Mouse (Mus musculus) kidney, embryonic 14.5 days (tissue): ENCODE measurements around the gene Olfr1158. TPM values are rescaled to one million over a fixed set of nuclear protein-coding genes. Genes with fewer than 3 reads are reported as not detected.
"Not testable (repeated sequence)": the region's sequence is repeated elsewhere in the genome, so short reads cannot be mapped to it uniquely, and the experiment has no call there.

Experiments
- ATAC-seq: fragments of 200-750 bp; cut with Nextera tagmentation; 2 replicates; pipeline ENCODE4 v1.8.0; 2017; ENCODE audit warnings: moderate number of reproducible peaks, mild to moderate bottlenecking, moderate TSS enrichment, moderate library complexity; ENCODE audit not compliant: low FRiP score, low TSS enrichment
- H3K27ac ChIP-seq: fragments of 300-500 bp; sonication (generic); 2 replicates; pipeline ENCODE4 v1.5.1; 2014; ENCODE audit warnings: low read depth, mild to moderate bottlenecking, low read length, moderate library complexity, mixed read lengths
- H3K27me3 ChIP-seq: fragments of 300-500 bp; sonication (generic); 2 replicates; pipeline ENCODE4 v1.6.1; 2014; ENCODE audit warnings: mild to moderate bottlenecking, low read length; ENCODE audit not compliant: control insufficient read depth, insufficient read depth
- H3K36me3 ChIP-seq: fragments of 300-500 bp; sonication (generic); 2 replicates; pipeline ENCODE4 v1.6.1; 2014; ENCODE audit warnings: low read length, mixed read lengths; ENCODE audit not compliant: control insufficient read depth, insufficient read depth
- H3K4me1 ChIP-seq: fragments of 300-500 bp; sonication (generic); 2 replicates; pipeline ENCODE4 v1.6.1; 2014; ENCODE audit warnings: low read length, mixed read lengths; ENCODE audit not compliant: control insufficient read depth, insufficient read depth
- H3K4me2 ChIP-seq: fragments of 300-500 bp; sonication (generic); replicated peaks from 2 replicates; pipeline ENCODE4 v1.6.1; 2014; ENCODE audit warnings: low read depth, mild to moderate bottlenecking, low read length
- H3K4me3 ChIP-seq: fragments of 300-500 bp; sonication (generic); 2 replicates; pipeline ENCODE4 v1.5.1; 2014; ENCODE audit warnings: mild to moderate bottlenecking, low read length
- H3K9ac ChIP-seq: fragments of 300-500 bp; sonication (generic); 2 replicates; pipeline ENCODE4 v1.6.1; 2014; ENCODE audit warnings: low read depth, mild to moderate bottlenecking, low read length, moderate library complexity
- H3K9me3 ChIP-seq: fragments of 300-500 bp; sonication (generic); 2 replicates; pipeline ENCODE4 v1.6.1; 2016; ENCODE audit warnings: low read length; ENCODE audit not compliant: control insufficient read depth
- WGBS: fragments of 180-500 bp; shearing (Covaris S2); extraction: QIAGEN DNeasy Blood & Tissue Kit; methylation state at CpG from one replicate; pipeline ENCODE4 v1.1.7; 2014; 5-methylcytosine and 5-hydroxymethylcytosine counted together
- polyA plus RNA-seq: library from polyadenylated mRNA; unstranded; fragments of >200 nt; fragmentation: Nextera tagmentation; extraction: Ambion mirVana; gene quantifications from 2 replicates; pipeline ENCODE4 v1.2.1, GENCODE M21; 2014

The Olfr1158 gene
- not detected in 2 replicates for polyA plus RNA-seq

- no peak within 1 kb of the TSS for H3K4me3 ChIP-seq
- no peaks in the 10 kb centered on the region for H3K27me3 ChIP-seq
- H3K27ac ChIP-seq, result no peak within 1 kb of the TSS
- no peak within 1 kb of the TSS for H3K4me2 ChIP-seq
- no peaks in the 10 kb centered on the region for H3K36me3 ChIP-seq
- no peaks in the 10 kb centered on the region for H3K4me1 ChIP-seq
- H3K9me3 ChIP-seq, result no peaks in the 10 kb centered on the region
- no peak for ATAC-seq
- no peak within 1 kb of the TSS for H3K9ac ChIP-seq
Measured at GRCm38 (mm10) chr2:87989813-87990212, at the start of gene Olfr1158. Olfr1158 (plus strand) TSS chr2:87990113.

- H3K9me3 ChIP-seq, result no peaks in the 10 kb centered on the region
- no peak within 1 kb of the TSS for H3K27ac ChIP-seq
- 96% methylated on average over 1 of the region's 1 CpGs for WGBS
- no peak within 1 kb of the TSS for H3K4me2 ChIP-seq
- ATAC-seq, result no peak
- no peaks in the 10 kb centered on the region for H3K36me3 ChIP-seq
- no peak within 1 kb of the TSS for H3K9ac ChIP-seq
- H3K27me3 ChIP-seq, result no peaks in the 10 kb centered on the region
- H3K4me3 ChIP-seq, result no peak within 1 kb of the TSS
- H3K4me1 ChIP-seq, result no peaks in the 10 kb centered on the region
Measured at GRCm38 (mm10) chr2:87945037-87945436, 44.9 kb upstream of the Olfr1158 start, which contains the start of gene Olfr1155. Olfr1155 (minus strand) TSS chr2:87945137.

- ATAC-seq, result no peak
- Histone ChIP-seq H3K9ac (no peak within 1 kb of the TSS), H3K27me3 (no peaks in the 10 kb centered on the region), H3K4me2 (no peak within 1 kb of the TSS), H3K4me1 (no peaks in the 10 kb centered on the region), H3K36me3 (no peaks in the 10 kb centered on the region), H3K4me3 (no peak within 1 kb of the TSS), H3K27ac (no peak within 1 kb of the TSS), H3K9me3 (no peaks in the 10 kb centered on the region)
Measured at GRCm38 (mm10) chr2:87953000-87953399, 36.9 kb upstream of the Olfr1158 start, which contains the start of gene Olfr1156. Olfr1156 (minus strand) TSS chr2:87953100.

DNA sequence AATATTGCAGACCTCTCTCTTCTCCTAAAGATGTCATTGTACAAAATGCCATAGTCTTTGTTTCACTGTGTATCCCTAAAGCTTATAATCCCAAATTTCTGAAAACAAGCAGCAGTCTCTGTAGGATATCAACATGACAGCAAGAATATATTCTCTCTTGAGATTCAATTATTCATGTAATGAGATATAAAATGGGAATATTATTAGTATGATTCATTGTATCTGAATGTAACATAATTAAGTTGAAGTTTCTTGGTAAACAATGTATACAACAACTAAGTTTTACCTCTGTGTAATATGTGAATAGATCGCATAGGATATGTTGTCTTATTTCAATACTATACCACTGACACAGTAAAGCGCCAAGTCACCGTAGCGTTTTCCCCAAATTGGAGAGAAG, 21.7 kb upstream of the Olfr1158 start, which contains the start of gene Olfr1157:
Gene Olfr1157 (minus strand): TSS at position 101 of the 400 bp plus-strand sequence.
- no peak within 1 kb of the TSS for H3K4me2 ChIP-seq
- no peaks in the 10 kb centered on the region for H3K9me3 ChIP-seq
- H3K27me3 ChIP-seq, result no peaks in the 10 kb centered on the region
- no peak within 1 kb of the TSS for H3K4me3 ChIP-seq
- H3K9ac ChIP-seq, result no peak within 1 kb of the TSS
- H3K36me3 ChIP-seq, result no peaks in the 10 kb centered on the region
- H3K27ac ChIP-seq, result no peak within 1 kb of the TSS
- 92% methylated on average over 4 of the region's 4 CpGs for WGBS
- no peaks in the 10 kb centered on the region for H3K4me1 ChIP-seq
- ATAC-seq, result no peak

GRCm38 (mm10) chr2:87974563-87974962, 15.3 kb upstream of the Olfr1158 start, which contains the start of gene Olfr74:
Olfr74 (minus strand) TSS chr2:87974663.
- Histone ChIP-seq H3K4me3 (no peak within 1 kb of the TSS), H3K9me3 (no peaks in the 10 kb centered on the region), H3K27me3 (no peaks in the 10 kb centered on the region), H3K36me3 (no peaks in the 10 kb centered on the region), H3K4me1 (no peaks in the 10 kb centered on the region), H3K9ac (no peak within 1 kb of the TSS), H3K4me2 (no peak within 1 kb of the TSS), H3K27ac (no peak within 1 kb of the TSS)
- no peak for ATAC-seq
- WGBS, result 68% methylated on average over 3 of the region's 3 CpGs

DNA sequence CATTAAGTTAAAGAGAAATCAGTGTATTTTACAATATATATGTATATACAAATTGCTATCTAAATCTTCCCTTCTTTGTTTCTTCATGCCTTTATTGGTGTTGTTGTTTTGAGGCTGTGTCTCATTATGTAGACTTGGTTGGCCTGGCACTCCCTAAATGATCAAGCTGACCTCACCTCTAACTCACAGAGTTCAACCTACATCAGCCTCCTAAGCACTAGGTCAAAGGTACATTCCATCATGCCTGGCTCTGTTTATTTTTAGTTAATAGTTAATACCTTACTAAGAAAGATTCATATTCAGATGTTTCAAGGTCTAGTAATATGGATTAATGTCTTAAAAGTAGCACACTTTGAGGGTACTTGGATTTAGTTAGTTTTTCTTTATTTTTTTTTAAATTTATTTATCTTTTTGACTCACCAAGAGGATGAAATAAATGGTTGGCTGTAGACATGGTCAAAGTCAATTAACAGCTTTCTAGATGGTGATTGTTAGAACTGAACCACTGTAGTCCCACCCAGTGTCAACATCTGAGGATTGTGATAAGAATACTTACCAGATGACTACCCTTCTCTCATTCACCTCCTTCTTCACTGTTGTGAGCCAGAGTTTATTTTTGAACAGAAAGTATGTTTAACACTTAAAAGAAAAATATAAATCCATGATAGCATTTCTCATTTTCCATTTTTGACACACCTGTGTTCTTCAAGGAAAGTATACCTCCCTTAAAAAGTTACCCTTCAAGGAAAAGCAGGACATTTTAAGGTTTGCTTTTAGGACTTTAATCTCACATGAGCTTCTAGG, 17.8 kb downstream of the Olfr1158 start, which contains the start of gene Olfr1160:
Gene Olfr1160 (minus strand): TSS at position 754 of the 804 bp plus-strand sequence.
- H3K9me3 ChIP-seq, result no peaks in the 10 kb centered on the region
- no peak within 1 kb of the TSS for H3K4me2 ChIP-seq
- no peak within 1 kb of the TSS for H3K4me3 ChIP-seq
- no peaks in the 10 kb centered on the region for H3K27me3 ChIP-seq
- no peaks in the 10 kb centered on the region for H3K4me1 ChIP-seq
- H3K27ac ChIP-seq, result no peak within 1 kb of the TSS
- H3K9ac ChIP-seq, result no peak within 1 kb of the TSS
- no peaks in the 10 kb centered on the region for H3K36me3 ChIP-seq
- ATAC-seq, result no peak

DNA sequence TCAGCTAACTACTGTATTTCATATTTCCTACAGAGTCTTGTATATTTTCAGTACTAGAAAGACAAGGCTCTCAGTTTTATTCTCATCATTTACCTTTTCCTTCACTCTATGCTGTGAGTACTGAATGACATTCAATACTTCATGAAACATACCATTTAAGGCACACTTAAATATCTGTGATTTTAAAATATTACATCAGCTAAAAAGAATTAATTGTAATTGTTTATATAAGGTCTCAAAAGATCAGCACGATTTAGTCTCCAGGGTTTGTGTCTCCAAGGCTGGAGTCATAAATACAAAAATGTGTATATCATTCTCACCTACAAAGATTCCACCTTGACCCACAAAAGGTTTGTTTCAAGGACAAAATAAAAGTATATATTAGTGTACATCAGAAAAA, 32.6 kb downstream of the Olfr1158 start, which contains the start of gene Olfr1161:
Gene Olfr1161 (plus strand): TSS at position 301 of the 400 bp plus-strand sequence.
- not testable (repeated sequence) for H3K9me3 ChIP-seq, H3K4me2 ChIP-seq, H3K4me1 ChIP-seq, H3K4me3 ChIP-seq, H3K36me3 ChIP-seq, H3K27me3 ChIP-seq, ATAC-seq, H3K27ac ChIP-seq, H3K9ac ChIP-seq
- WGBS, result 84% methylated on average over 1 of the region's 1 CpGs

DNA sequence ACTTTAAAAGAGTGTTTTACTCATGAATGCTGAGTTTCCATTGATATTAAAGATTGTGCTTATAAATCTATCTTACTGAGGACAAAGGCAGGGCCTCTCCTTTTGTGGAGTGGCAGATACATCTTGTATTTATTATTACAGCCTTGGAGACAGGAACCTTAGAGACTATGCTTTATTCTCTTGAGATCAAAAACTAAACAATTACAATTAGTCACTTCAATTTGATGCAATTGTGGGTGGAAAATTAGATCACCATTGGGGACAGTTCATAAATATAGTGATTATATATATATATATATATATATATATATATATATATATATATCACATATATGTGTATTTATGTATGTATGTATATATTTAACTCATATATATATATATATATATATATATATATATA, 47.7 kb downstream of the Olfr1158 start, which contains the start of gene Olfr73:
Gene Olfr73 (minus strand): TSS at position 101 of the 400 bp plus-strand sequence.
- Histone ChIP-seq H3K4me1 (no peaks in the 10 kb centered on the region), H3K36me3 (no peaks in the 10 kb centered on the region), H3K27ac (no peak within 1 kb of the TSS), H3K4me3 (no peak within 1 kb of the TSS), H3K9me3 (no peaks in the 10 kb centered on the region), H3K27me3 (no peaks in the 10 kb centered on the region), H3K9ac (no peak within 1 kb of the TSS), H3K4me2 (no peak within 1 kb of the TSS)
- no peak for ATAC-seq
